Mouse (Mus musculus) embryonic facial prominence, embryonic 12.5 days (tissue): ENCODE data around the gene Crb3. TPM values are rescaled to one million over a fixed set of nuclear protein-coding genes. Genes with fewer than 3 reads are reported as not detected.

ENCODE experiments used
- ATAC-seq: fragments of 200-750 bp; cut with Nextera tagmentation; 2 replicates; pipeline ENCODE4 v1.8.0; 2017; ENCODE audit not compliant: insufficient number of reproducible peaks, insufficient read depth, low FRiP score, low TSS enrichment
- H3K27ac ChIP-seq: fragments of 300-500 bp; sonication (generic); 2 replicates; pipeline ENCODE4 v1.5.1; 2016; ENCODE audit warnings: mild to moderate bottlenecking
- H3K27me3 ChIP-seq: fragments of 300-500 bp; sonication (generic); 2 replicates; pipeline ENCODE4 v1.6.1; 2016; ENCODE audit warnings: mild to moderate bottlenecking, moderate library complexity
- H3K36me3 ChIP-seq: fragments of 300-500 bp; sonication (generic); 2 replicates; pipeline ENCODE4 v1.6.1; 2016; ENCODE audit warnings: mild to moderate bottlenecking
- H3K4me1 ChIP-seq: fragments of 300-500 bp; sonication (generic); 2 replicates; pipeline ENCODE4 v1.6.1; 2016
- H3K4me2 ChIP-seq: fragments of 300-500 bp; sonication (generic); replicated peaks from 2 replicates; pipeline ENCODE4 v1.6.1; 2016; ENCODE audit warnings: mild to moderate bottlenecking, moderate library complexity
- H3K4me3 ChIP-seq: fragments of 300-500 bp; sonication (generic); 2 replicates; pipeline ENCODE4 v1.5.1; 2016; ENCODE audit warnings: mild to moderate bottlenecking
- H3K9ac ChIP-seq: fragments of 300-500 bp; sonication (generic); 2 replicates; pipeline ENCODE4 v1.6.1; 2016; ENCODE audit warnings: mild to moderate bottlenecking, moderate library complexity
- H3K9me3 ChIP-seq: fragments of 300-500 bp; sonication (generic); 2 replicates; pipeline ENCODE4 v1.6.1; 2016; ENCODE audit warnings: mild to moderate bottlenecking, moderate library complexity
- WGBS: fragments of 180-500 bp; shearing (Covaris S2); methylation state at CpG from one replicate; pipeline ENCODE4 v1.1.7; 2016; 5-methylcytosine and 5-hydroxymethylcytosine counted together
- polyA plus RNA-seq: library from polyadenylated mRNA; unstranded; fragments of >200 nt; fragmentation: Nextera tagmentation; extraction: Ambion mirVana; gene quantifications from 2 replicates; pipeline ENCODE4 v1.2.1, GENCODE M21; 2016

Gene Crb3
- polyA plus RNA-seq, 1 experiment from 2014 or later, result 5.0 TPM

GRCm38 (mm10) chr17:57063031-57063430 is 4.1 kb downstream of the Crb3 start:
- Histone ChIP-seq H3K27ac (no peak overlapping the region), H3K9ac (no peak overlapping the region), H3K36me3 (no peaks in the 10 kb centered on the region), H3K4me1 (peaks cover 8% of the 10 kb centered on the region; the same call in 1 of the 2 replicates), H3K4me2 (peak overlapping the region; percentile 21; the same call in 1 of the 2 replicates), H3K4me3 (no peak overlapping the region), H3K9me3 (no peaks in the 10 kb centered on the region), H3K27me3 (peaks cover 54% of the 10 kb centered on the region)
- WGBS, result 7% methylated on average over 8 of the region's 8 CpGs
- ATAC-seq, result no peak

DNA sequence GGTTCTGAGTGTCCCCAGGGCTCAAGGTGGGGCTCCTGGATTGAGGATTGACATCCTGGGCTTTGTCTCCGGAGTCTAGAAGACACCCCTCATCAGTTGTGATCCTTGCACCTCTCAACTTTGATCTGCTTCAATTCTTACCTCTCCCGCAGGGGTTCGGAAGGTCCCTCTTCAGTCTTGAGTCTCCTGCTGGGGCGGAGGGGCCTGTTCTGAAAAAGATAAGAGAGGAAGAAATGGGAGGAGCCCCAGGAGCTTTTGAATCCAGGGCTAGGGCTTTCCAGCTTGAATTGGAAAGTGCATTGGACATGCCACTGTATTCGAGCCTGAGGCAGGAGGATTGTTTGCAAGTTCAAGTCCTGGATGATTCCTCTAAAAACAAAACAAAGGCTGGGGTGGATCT is 8.0 kb downstream of the Crb3 start:
- ATAC-seq, result no peak

GRCm38 (mm10) chr17:57070272-57070671 is 11.4 kb downstream of the Crb3 start:
- no peaks in the 10 kb centered on the region for H3K4me1 ChIP-seq
- no peak for ATAC-seq
- 9% methylated on average over 9 of the region's 9 CpGs for WGBS
- peaks cover 10% of the 10 kb centered on the region for H3K27me3 ChIP-seq
- no peaks in the 10 kb centered on the region for H3K36me3 ChIP-seq
- no peak overlapping the region for H3K27ac ChIP-seq
- H3K9ac ChIP-seq, result no peak overlapping the region
- no peak overlapping the region for H3K4me3 ChIP-seq
- no peaks in the 10 kb centered on the region for H3K9me3 ChIP-seq
- H3K4me2 ChIP-seq, result no peak overlapping the region

More for the DNA sequence above, 8.0 kb downstream of the Crb3 start:
- 56% methylated on average over 5 of the region's 5 CpGs for WGBS
- Histone ChIP-seq H3K4me3 (no peak overlapping the region), H3K27me3 (peaks cover 42% of the 10 kb centered on the region), H3K36me3 (no peaks in the 10 kb centered on the region), H3K9ac (no peak overlapping the region), H3K27ac (no peak overlapping the region), H3K4me1 (no peaks in the 10 kb centered on the region), H3K4me2 (no peak overlapping the region), H3K9me3 (no peaks in the 10 kb centered on the region)

DNA sequence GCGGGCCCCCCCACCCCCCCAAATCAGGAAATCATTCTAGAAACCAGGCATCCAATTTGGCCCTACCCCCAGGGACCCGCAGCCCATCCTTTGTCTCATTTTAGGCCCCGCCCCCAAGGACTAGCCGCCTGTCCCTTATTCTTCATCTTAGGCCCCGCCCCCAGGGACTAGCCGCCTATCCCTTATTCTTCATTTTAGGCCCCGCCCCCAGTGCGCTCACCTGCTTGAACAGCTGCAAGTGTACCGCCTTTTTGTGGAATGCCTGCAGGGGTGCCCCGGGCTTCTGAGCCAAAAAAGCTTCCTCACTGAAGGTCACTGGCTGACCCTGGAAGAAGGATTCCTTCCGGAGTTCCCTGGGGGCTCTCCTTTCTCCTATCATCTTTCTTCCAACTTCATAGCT is 11.8 kb downstream of the Crb3 start:
- Histone ChIP-seq H3K9me3 (no peaks in the 10 kb centered on the region), H3K4me2 (no peak overlapping the region), H3K27ac (no peak overlapping the region), H3K27me3 (peaks cover 7% of the 10 kb centered on the region; the same call in 1 of the 2 replicates), H3K4me1 (no peaks in the 10 kb centered on the region), H3K4me3 (no peak overlapping the region), H3K9ac (no peak overlapping the region), H3K36me3 (no peaks in the 10 kb centered on the region)
- ATAC-seq, result no peak
- WGBS, result 2% methylated on average over 10 of the region's 11 CpGs

DNA sequence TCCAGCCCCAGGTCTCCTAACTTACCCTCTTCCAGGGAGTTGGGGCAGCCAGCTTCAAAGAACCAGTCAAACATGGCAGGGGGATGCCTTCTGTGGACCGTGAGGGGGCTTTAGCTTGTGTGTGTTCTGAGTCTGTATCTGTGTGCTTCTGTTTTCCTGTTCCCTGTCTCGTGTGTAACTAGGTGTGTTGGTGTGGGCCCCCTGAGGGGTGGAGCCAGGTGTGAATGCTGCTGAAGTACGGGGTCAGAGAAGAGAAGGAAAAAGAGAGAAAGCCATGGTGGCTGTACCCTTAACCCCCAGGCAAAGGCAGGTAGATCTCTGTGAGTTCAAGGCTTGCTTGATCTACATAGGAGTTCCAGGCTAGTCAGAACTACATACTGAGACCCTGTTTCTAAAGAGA is 18.0 kb downstream of the Crb3 start:
- WGBS, result 47% methylated on average over 3 of the region's 3 CpGs
- no peaks in the 10 kb centered on the region; the same call in 1 of the 2 replicates for H3K27me3 ChIP-seq
- no peak overlapping the region for H3K9ac ChIP-seq
- no peak overlapping the region for H3K4me3 ChIP-seq
- no peak overlapping the region for H3K27ac ChIP-seq
- no peaks in the 10 kb centered on the region for H3K4me1 ChIP-seq
- no peak overlapping the region for H3K4me2 ChIP-seq
- no peak for ATAC-seq
- no peaks in the 10 kb centered on the region for H3K9me3 ChIP-seq
- H3K36me3 ChIP-seq, result no peaks in the 10 kb centered on the region

DNA sequence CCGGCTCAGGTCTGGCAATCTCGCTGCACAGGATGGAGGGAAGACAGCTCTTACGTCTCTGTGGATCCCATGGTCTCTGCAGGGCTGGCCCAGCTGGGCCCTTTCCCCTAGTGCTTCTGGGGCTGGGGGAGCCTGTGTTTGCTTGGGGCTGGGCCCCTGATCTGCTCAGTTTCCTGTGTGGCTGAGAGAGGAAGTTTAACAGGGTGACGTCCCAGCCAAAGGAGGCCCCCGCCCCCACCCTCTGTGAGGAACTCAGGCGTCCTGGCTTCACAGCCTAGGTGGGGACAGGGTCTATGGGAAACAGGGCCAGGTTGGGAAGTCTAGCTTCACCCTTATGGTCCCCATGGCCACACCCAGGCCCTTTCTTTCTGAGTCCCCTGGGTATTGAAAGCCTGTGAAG is 19.4 kb downstream of the Crb3 start, which contains the start of gene Dennd1c:
TSS of gene Dennd1c (minus strand) at position 179 of the 400 bp plus-strand sequence.
- no peak within 1 kb of the TSS for H3K4me2 ChIP-seq
- ATAC-seq, result peak; percentile 49; the same call in 1 of the 2 replicates
- 53% methylated on average over 6 of the region's 6 CpGs for WGBS
- no peak within 1 kb of the TSS for H3K27ac ChIP-seq
- no peak within 1 kb of the TSS for H3K4me3 ChIP-seq
- H3K9ac ChIP-seq, result no peak within 1 kb of the TSS
- no peaks in the 10 kb centered on the region for H3K36me3 ChIP-seq
- H3K27me3 ChIP-seq, result no peaks in the 10 kb centered on the region; the same call in 1 of the 2 replicates
- no peaks in the 10 kb centered on the region for H3K9me3 ChIP-seq
- H3K4me1 ChIP-seq, result no peaks in the 10 kb centered on the region

- Histone ChIP-seq H3K4me1 (no peaks in the 10 kb centered on the region), H3K9ac (no peak overlapping the region), H3K27me3 (no peaks in the 10 kb centered on the region; the same call in 1 of the 2 replicates), H3K9me3 (no peaks in the 10 kb centered on the region), H3K4me2 (no peak overlapping the region), H3K27ac (no peak overlapping the region), H3K36me3 (no peaks in the 10 kb centered on the region), H3K4me3 (no peak overlapping the region)
- 69% methylated on average over 3 of the region's 3 CpGs for WGBS
- ATAC-seq, result no peak
Observed at GRCm38 (mm10) chr17:57079919-57080318, 21.0 kb downstream of the Crb3 start.

DNA sequence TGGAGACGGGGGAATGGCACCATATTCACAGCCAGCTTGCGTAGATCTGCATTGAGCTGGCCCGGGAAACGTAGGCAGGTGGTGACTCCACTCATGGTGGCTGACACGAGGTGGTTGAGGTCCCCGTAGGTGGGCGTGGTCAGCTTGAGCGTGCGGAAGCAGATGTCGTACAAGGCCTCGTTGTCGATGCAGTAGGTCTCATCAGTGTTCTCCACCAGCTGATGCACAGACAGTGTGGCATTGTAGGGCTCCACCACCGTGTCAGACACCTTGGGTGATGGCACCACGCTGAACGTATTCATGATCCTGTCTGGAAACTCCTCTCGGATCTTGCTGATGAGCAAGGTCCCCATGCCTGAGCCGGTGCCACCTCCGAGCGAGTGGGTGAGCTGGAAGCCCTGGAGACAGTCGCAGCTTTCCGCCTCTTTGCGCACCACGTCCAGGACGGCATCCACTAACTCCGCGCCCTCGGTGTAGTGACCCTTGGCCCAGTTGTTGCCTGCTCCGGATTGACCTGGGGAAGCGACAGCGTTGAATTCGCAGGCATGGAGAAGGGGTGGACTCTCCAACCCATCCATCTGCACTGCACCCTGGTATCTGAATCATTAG is 22.4 kb downstream of the Crb3 start:
- Histone ChIP-seq H3K4me3 (no peak overlapping the region), H3K36me3 (no peaks in the 10 kb centered on the region), H3K9me3 (no peaks in the 10 kb centered on the region), H3K27me3 (peaks cover 4% of the 10 kb centered on the region; the same call in 1 of the 2 replicates), H3K4me2 (no peak overlapping the region), H3K27ac (no peak overlapping the region), H3K9ac (no peak overlapping the region), H3K4me1 (no peaks in the 10 kb centered on the region)
- WGBS, result 90% methylated on average over 31 of the region's 31 CpGs
- ATAC-seq, result no peak

DNA sequence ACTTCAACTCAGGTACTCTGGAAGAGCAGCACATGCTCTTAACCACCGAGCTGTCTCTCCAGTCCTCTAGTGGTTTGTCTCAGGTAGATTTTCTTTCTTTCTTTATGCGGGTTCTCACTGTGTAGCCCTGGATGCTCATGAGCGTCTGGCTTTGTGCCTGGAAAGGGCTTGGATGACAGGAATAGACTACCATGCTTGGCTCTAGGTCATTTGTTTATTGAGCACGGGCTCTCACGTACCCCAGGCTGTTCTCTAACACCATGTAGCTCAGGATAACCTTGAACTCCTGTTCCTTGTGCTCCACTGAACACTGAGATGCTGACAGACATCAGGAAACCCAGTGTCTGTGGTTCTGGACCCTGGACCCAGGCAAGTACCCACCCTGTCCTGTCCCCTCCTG is 23.6 kb downstream of the Crb3 start:
- 83% methylated on average over 5 of the region's 5 CpGs for WGBS
- H3K4me3 ChIP-seq, result no peak overlapping the region
- no peak overlapping the region for H3K4me2 ChIP-seq
- peaks cover 7% of the 10 kb centered on the region for H3K4me1 ChIP-seq
- no peak for ATAC-seq
- H3K27me3 ChIP-seq, result peaks cover 13% of the 10 kb centered on the region
- H3K27ac ChIP-seq, result no peak overlapping the region
- no peaks in the 10 kb centered on the region for H3K36me3 ChIP-seq
- H3K9ac ChIP-seq, result no peak overlapping the region
- no peaks in the 10 kb centered on the region for H3K9me3 ChIP-seq

GRCm38 (mm10) chr17:57085970-57086757 is 27.3 kb downstream of the Crb3 start:
- no peak; the same call in 1 of the 2 replicates for ATAC-seq
- H3K9me3 ChIP-seq, result no peaks in the 10 kb centered on the region
- no peaks in the 10 kb centered on the region for H3K36me3 ChIP-seq
- H3K9ac ChIP-seq, result no peak overlapping the region
- H3K4me2 ChIP-seq, result no peak overlapping the region
- peaks cover 25% of the 10 kb centered on the region for H3K27me3 ChIP-seq
- H3K4me3 ChIP-seq, result no peak overlapping the region
- H3K4me1 ChIP-seq, result peaks cover 7% of the 10 kb centered on the region
- no peak overlapping the region for H3K27ac ChIP-seq
- 85% methylated on average over 11 of the region's 11 CpGs for WGBS

GRCm38 (mm10) chr17:57087049-57087832 is 28.3 kb downstream of the Crb3 start, which contains the start of gene Tubb4a:
Tubb4a (minus strand) TSS chr17:57087782.
- Histone ChIP-seq H3K9ac (peak within 1 kb of the TSS; percentile 19), H3K36me3 (no peaks in the 10 kb centered on the region), H3K4me1 (peaks cover 7% of the 10 kb centered on the region), H3K4me2 (peak within 1 kb of the TSS; percentile 51), H3K27ac (no peak within 1 kb of the TSS), H3K4me3 (peak within 1 kb of the TSS; percentile 35), H3K9me3 (no peaks in the 10 kb centered on the region), H3K27me3 (peaks cover 25% of the 10 kb centered on the region)
- ATAC-seq, result peak; percentile 76
- under 1% methylated on average over 31 of the region's 31 CpGs for WGBS
